Comparison of ENCODE assay signal across 12 mouse cellular contexts in the genomic region with DNA sequence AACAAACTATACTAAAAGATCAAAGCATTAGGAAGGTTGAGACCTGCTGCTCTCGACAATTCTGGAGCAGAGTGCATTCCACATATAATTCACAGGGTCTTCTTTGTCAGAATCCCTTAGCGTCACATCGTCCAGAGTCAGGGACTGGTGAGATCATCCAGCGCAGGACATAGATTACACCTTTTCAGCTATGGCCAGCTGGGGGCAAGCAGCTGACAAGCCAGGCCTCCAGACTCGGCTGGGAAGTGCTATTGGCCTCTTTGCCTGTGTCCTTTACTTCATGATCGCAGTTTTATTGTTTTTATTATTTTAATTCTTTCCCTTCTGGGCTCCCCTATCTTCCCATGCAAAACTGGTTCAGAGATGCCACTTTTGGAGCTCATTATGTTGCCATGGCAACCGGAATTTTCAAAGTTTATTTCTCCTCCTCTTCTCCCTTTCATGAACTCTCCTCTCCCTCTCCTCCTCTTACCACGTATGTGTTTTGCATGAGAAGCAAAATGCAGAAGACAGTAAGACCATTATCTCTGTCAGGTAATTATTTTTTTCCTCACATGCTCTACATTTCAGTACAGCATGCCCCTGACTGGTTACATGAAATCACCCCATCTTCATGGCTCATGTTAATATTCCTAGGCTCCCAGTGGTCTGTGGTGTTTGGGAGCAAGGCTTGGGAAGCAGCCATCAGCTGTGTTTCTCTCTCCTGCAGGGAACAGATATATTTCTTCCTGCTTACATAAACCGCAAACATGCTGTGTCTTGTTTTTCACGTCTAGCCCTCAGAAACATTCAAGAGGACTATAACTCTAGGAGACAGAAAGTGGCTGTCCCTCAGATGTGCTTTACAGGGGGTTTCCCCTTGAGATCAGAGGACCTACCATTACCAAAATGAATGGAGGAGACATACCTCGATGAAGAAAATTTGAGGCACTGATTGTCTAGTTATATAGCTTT.
A peak's percentile ranks its signal among the peaks of the same experiment; 100 is the strongest.
DNase-seq lines count a peak whose midpoint lies in the region; ATAC-seq lines count a peak whose summit lies in the region.
"Had no signal": no experiment of that assay in that cellular context is flagged by ENCODE, and none has a peak within 500 bp of the region (broad histone marks: within the 10 kb centered on the region; RNA-seq: fewer than 3 reads in every experiment).

No protein-coding gene starts in this region.

- DNase-seq in hindbrain, embryonic 10.5 days (ENCODE audit: low spot score), result no peak
- DNase-seq in right cerebral cortex, adult 2 months (ENCODE audit: low spot score in 2 of 2), result peak; percentile 40 to 48
- no peak for DNase-seq in right cerebral cortex, postnatal 25 days
- peak; percentile 47 to 89 for DNase-seq in left cerebral cortex, postnatal 25 days (ENCODE audit: low spot score in 2 of 2)
- no peak for DNase-seq in cerebellum, postnatal 10 days
- no peak for DNase-seq in cerebellum, postnatal 36 days
- DNase-seq: kidney, adult 8-10 months; lung, postnatal 10 days had no signal

- H3K27me3 ChIP-seq in hindbrain, embryonic 16.5 days (replicated peaks; ENCODE audit: control insufficient read depth, insufficient read depth, low read length), result no peaks in the 10 kb centered on the region
- no peaks in the 10 kb centered on the region for H3K27me3 ChIP-seq in hindbrain, embryonic 10.5 days (ENCODE audit: insufficient read depth, poor library complexity, severe bottlenecking)
- H3K27me3 ChIP-seq: stomach, embryonic 15.5 days had no signal

- H3K4me1 ChIP-seq in hindbrain, embryonic 16.5 days (ENCODE audit: control insufficient read depth, insufficient read depth, low read depth, low read length), result no peaks in the 10 kb centered on the region; the same call in 1 of the 2 replicates
- H3K4me1 ChIP-seq in hindbrain, embryonic 10.5 days (replicated peaks), result peaks cover 6% of the 10 kb centered on the region; the same call in 1 of the 2 replicates
- H3K4me1 ChIP-seq: stomach, embryonic 15.5 days had no signal

- no peaks in the 10 kb centered on the region for H3K36me3 ChIP-seq in hindbrain, embryonic 16.5 days (ENCODE audit: control insufficient read depth, insufficient read depth, low read length)
- H3K36me3 ChIP-seq in hindbrain, embryonic 10.5 days, result no peaks in the 10 kb centered on the region
- H3K36me3 ChIP-seq: stomach, embryonic 15.5 days had no signal

- intact Hi-C loops in left cerebral cortex, postnatal 25 days (cut with DNase I), result no loop called here

- no peak overlapping the region for H3K4me3 ChIP-seq in hindbrain, embryonic 16.5 days (ENCODE audit: low read length)
- H3K4me3 ChIP-seq in hindbrain, embryonic 10.5 days, result no peak overlapping the region
- H3K4me3 ChIP-seq: stomach, embryonic 15.5 days had no signal

- WGBS in hindbrain, embryonic 16.5 days, result 59% methylated on average over 11 of the region's 11 CpGs
- 75% methylated on average over 11 of the region's 11 CpGs for WGBS in hindbrain, embryonic 10.5 days

- H3K9me3 ChIP-seq in hindbrain, embryonic 16.5 days (ENCODE audit: control insufficient read depth, low read length), result no peaks in the 10 kb centered on the region
- H3K9me3 ChIP-seq in hindbrain, embryonic 10.5 days, result no peaks in the 10 kb centered on the region
- H3K9me3 ChIP-seq: stomach, embryonic 15.5 days had no signal

- peak; percentile 60; the same call in 1 of the 2 replicates for ATAC-seq in hindbrain, embryonic 16.5 days
- no peak for ATAC-seq in cerebellum, adult (ENCODE audit: insufficient number of reproducible peaks, low FRiP score, low TSS enrichment)

- no peak overlapping the region for H3K9ac ChIP-seq in hindbrain, embryonic 16.5 days (ENCODE audit: low read depth, low read length)
- H3K9ac ChIP-seq: stomach, embryonic 15.5 days had no signal

- H3K27ac ChIP-seq in hindbrain, embryonic 16.5 days (ENCODE audit: low read depth, low read length), result no peak overlapping the region
- no peak overlapping the region for H3K27ac ChIP-seq in hindbrain, embryonic 10.5 days
- H3K27ac ChIP-seq: stomach, embryonic 15.5 days had no signal

- no peak overlapping the region for H3K4me2 ChIP-seq in hindbrain, embryonic 16.5 days (ENCODE audit: low read length)
- H3K4me2 ChIP-seq: liver, embryonic 11.5 days; stomach, embryonic 15.5 days had no signal

Comparison
In these comparisons a context has a peak if more than half of its experiments do, and no peak if none do; other contexts are left out.
1. DNase-seq: peak in right cerebral cortex, adult 2 months (2 of 2) and left cerebral cortex, postnatal 25 days (2 of 2); none in hindbrain, embryonic 10.5 days (single experiment), right cerebral cortex, postnatal 25 days (single experiment), cerebellum, postnatal 10 days (0 of 2) and cerebellum, postnatal 36 days (0 of 2).